Mouse (Mus musculus) layer of hippocampus, postnatal 10 days (tissue): Measurements from ENCODE around the gene Aktip. TPM values are rescaled to one million over a fixed set of nuclear protein-coding genes. Genes with fewer than 3 reads are reported as not detected.

Experiments
- DNase-seq, 2 experiments: peaks; one replicate each; pipeline ENCODE4 v3.0.0; 2021; ENCODE audit warnings: low spot score in 2 of 2
- total RNA-seq, 2 experiments: library from RNA; stranded (reverse); gene quantifications; 2 replicates each; pipeline ENCODE4 v1.2.3; 2021

The Aktip gene
- total RNA-seq, 2 experiments from 2014 or later, result 62.6 to 73.8 TPM

GRCm38 (mm10) chr8:91133441-91134069, 66.2 kb downstream of the Aktip start:
- no peak for DNase-seq

DNA sequence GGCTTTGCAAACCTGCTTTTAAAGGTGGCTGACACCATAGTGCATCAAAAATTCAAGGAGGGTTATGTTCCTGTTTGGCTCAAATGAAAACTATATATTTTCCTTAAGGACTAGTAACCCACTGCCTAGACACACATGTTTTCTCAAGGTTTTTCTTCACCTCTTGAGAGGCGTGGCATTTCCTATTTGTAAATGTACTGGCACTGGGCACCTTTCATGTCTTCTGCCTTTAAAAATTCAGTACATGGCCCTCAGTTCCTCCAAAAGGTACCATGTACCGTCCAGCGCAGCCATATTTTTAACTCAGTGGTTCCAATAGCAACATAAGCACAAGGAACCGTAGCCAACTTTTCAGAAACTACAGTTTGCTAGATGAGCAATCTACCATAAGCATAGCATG, 67.0 kb downstream of the Aktip start:
- DNase-seq, result no peak

GRCm38 (mm10) chr8:91126786-91127185, 73.0 kb downstream of the Aktip start:
- no peak for DNase-seq

GRCm38 (mm10) chr8:91124315-91124714, 75.5 kb downstream of the Aktip start:
- DNase-seq, result no peak

DNA sequence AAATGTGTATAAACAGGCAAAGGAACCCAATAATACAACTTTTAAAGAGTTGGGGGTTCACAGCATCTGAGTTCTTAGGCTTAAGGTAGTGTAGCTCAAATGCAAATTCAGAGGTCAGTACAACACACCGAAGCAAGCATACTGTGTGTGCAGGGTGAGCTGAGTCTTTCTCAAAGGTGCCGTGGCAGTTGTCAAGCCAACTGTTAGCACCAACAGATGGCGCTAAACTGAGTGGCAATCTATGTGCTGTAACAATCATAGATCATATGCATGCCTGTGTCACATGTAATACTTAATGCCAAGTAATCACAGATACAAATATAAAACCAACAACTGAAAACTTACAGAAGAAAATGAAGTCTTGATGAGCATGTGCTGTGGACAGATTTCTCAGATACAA, 81.6 kb downstream of the Aktip start:
- no peak for DNase-seq

- no peak for DNase-seq
These were observed 82.2 kb downstream of the Aktip start for GRCm38 (mm10) chr8:91117537-91117936.

DNA sequence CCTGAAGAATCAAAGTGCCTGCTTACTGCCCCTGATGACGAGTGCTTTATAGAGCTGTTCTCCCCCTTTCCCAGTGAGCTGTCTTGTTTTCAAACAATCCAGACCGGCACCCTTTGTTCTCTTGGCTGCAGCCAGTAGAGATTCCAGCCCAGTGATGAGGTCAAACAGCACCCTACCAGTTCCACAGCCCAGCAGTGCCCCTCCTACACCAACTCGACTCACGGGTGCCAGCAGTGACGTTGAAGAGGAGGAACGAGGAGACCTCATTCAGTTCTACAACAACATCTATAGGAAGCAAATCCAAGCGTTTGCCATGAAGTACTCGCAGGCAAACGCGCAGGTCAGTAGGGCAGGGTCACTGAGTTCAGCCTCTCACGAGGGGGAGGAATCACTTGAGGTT, 84.9 kb downstream of the Aktip start:
- DNase-seq, result no peak

DNA sequence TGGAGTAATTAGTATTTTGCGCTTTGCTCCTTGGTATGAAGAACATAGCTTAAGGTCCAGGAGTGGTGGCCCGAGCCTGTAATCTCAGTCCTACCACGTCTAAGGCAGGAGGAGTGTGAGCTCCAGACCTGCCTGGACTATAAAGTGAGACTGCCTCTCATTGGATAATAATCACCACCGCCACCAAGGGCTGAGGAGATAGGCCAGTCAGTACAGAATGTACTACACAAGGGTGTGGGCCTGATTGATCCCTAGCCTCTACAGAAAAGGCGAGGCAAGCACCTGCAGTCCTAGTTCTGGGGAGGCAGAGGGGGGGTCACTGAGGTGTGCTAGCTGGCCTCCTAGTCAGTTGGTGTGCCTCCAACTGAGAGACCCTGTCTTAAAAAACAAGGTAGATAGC, 85.3 kb downstream of the Aktip start:
- DNase-seq, result no peak

- DNase-seq, result no peak
These were observed 87.8 kb downstream of the Aktip start for GRCm38 (mm10) chr8:91111868-91112477.

GRCm38 (mm10) chr8:91106271-91106670, 93.5 kb downstream of the Aktip start:
- DNase-seq, result no peak

DNA sequence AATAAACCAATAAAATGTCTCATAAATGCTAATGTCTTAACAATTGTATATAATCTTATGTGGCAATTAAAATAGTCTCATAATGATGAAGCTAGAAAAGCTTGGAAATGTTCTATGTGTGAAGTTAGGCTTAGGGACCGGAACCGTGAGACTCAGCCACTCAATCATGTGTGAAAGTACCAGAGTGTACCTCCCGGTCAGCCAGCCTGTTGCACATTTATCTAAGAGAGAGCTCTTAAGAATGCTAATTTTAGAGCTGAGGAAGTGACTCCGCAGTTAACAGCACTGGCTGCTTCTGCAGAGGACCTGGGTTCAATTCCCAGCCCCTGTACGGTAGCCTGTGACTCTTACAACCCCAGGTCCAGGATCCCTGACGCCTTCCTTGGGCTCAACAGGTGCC, 101.7 kb downstream of the Aktip start:
- DNase-seq, result no peak

DNA sequence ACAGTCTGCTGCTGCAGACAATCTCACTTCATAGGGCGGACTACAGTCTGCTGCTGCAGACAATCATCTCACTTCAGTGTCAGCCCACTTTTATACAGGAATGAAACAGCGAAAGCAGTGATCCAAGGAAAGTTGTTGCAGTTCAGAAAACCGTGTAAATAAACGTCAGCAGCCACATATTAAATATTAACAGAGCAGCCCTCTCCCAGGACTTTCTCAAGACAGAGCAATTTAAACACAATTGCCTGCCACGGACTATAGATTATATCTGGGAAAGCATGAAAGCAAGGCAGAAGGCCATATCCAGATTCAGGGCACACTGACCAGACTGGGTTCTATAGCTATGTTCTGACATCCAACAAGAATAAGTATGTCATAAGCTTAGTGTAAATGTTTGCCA, 105.6 kb downstream of the Aktip start:
- no peak for DNase-seq

GRCm38 (mm10) chr8:91089601-91090000, 110.2 kb downstream of the Aktip start:
- no peak for DNase-seq

GRCm38 (mm10) chr8:91088452-91088851, 111.3 kb downstream of the Aktip start:
- DNase-seq, result no peak

DNA sequence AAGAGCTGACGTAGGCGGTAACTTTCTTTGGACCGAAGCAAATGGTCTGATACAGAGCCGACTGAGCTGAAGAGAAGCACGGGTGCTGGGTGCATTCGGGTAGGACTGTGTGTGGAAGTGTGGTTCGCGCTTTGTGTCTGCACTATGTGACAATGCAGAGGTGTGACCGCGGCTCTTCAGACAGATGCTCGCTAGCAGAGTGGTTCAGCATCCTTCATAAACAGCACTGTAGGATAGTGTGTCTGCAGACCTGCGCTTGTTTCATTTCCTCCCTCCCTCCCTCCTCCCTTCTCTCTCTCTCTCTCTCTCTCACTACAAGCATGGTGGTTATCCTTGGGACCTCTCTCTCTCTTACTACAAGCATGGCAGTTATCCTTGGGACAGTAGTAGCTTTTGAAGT, 117.3 kb downstream of the Aktip start:
- no peak for DNase-seq

DNA sequence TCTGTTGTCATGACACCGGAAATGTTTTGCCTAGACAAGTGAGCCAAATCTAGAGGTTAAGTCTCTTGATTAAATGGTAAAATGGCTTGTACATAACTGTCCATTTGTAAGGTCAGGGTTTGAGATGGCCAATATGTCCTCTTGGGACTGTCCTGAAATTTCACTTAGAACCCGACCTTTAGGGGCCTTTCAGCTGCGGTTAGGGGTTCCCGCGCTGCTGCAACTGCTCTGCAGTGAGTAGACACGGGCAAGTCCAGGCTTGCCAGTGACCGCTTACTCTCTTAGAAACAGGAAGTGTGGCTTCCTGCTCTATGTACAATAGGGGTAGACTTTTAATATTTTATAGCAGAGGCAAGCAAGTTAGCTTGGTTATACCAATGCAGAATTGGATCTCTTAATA, 117.9 kb downstream of the Aktip start:
- no peak for DNase-seq

GRCm38 (mm10) chr8:91079678-91080077, 120.1 kb downstream of the Aktip start:
- no peak for DNase-seq

GRCm38 (mm10) chr8:91077077-91077867, 122.5 kb downstream of the Aktip start:
- DNase-seq, result no peak

GRCm38 (mm10) chr8:91070275-91070859, 129.4 kb downstream of the Aktip start:
- peak; percentile 54 to 68 for DNase-seq

DNA sequence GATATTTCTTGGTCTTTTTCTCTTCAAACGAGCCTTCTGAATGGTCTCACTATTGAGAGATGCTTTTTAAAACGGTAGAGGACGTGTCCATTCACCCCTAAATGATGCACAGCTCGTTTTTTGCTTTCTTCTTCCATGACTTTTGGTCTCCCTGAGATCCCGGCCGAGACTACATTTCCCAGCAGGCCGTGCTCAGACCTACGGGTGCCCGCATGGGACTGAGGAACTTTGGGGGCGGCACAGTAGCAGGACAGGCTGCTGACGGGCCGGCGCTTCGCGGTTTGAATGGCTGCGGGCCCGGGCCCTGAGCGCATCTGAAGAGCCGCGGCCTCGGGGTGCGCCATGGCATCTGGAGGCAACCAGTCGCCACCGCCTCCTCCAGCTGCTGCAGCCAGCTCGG, 129.9 kb downstream of the Aktip start, which contains the start of gene Rbl2:
Gene Rbl2, plus strand, starts transcription at position 224 of the 400 bp plus-strand sequence.
- peak; percentile 94 to 95 for DNase-seq

DNA sequence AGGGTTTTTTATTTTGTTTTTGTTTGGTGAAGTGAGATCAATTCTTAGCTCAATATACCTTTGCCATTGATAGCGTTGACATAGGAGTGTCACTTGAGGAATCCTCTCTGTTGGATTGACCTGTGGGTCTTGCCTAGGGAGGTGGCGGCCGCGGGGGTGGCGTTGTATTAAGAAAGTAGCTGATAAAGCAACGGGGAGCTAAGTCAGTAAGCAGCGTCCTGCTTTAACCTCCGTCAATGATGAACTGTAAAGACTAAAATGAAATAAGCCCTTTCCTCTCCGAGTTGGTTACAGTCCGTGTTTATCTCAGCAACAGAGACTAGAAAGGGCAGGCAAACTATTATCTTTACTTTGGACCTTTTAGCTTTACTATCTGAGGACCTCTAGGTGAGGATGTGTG, 130.4 kb downstream of the Aktip start:
- DNase-seq, result peak in 1 of 2 experiments; percentile 34

- DNase-seq, result no peak
These were observed 134.6 kb downstream of the Aktip start for GRCm38 (mm10) chr8:91065179-91065578.
